Mouse (Mus musculus): Measurements from ENCODE around the gene Pknox2. TPM values are rescaled to one million over a fixed set of nuclear protein-coding genes. Genes with fewer than 3 reads are reported as not detected.

The Pknox2 gene
- total RNA-seq, 2 experiments from 2014 or later: 0.09 to 0.58 TPM

- ATAC-seq (replicated peaks; ENCODE audit: low FRiP score, poor library complexity, severe bottlenecking): no peak
Observed at GRCm38 (mm10) chr9:36963512-36963911, 183.7 kb downstream of the Pknox2 start.

GRCm38 (mm10) chr9:36961874-36962273, 185.3 kb downstream of the Pknox2 start:
- ATAC-seq (replicated peaks; ENCODE audit: low FRiP score, poor library complexity, severe bottlenecking): no peak

GRCm38 (mm10) chr9:36961153-36961552, 186.1 kb downstream of the Pknox2 start:
- ATAC-seq (replicated peaks; ENCODE audit: low FRiP score, poor library complexity, severe bottlenecking): no peak

- no peak for ATAC-seq (replicated peaks; ENCODE audit: low FRiP score, poor library complexity, severe bottlenecking)
Observed at GRCm38 (mm10) chr9:36951133-36951484, 196.1 kb downstream of the Pknox2 start.

GRCm38 (mm10) chr9:36950271-36951132, 196.7 kb downstream of the Pknox2 start:
- ATAC-seq (replicated peaks; ENCODE audit: low FRiP score, poor library complexity, severe bottlenecking): no peak

- ATAC-seq (replicated peaks; ENCODE audit: low FRiP score, poor library complexity, severe bottlenecking): no peak
Observed at GRCm38 (mm10) chr9:36948181-36948580, 199.0 kb downstream of the Pknox2 start.

GRCm38 (mm10) chr9:36947056-36947694, 200.0 kb downstream of the Pknox2 start:
- no peak for ATAC-seq (replicated peaks; ENCODE audit: low FRiP score, poor library complexity, severe bottlenecking)

- ATAC-seq (replicated peaks; ENCODE audit: low FRiP score, poor library complexity, severe bottlenecking): no peak
Observed at GRCm38 (mm10) chr9:36944843-36945242, 202.4 kb downstream of the Pknox2 start.

- no peak for ATAC-seq (replicated peaks; ENCODE audit: low FRiP score, poor library complexity, severe bottlenecking)
Observed at GRCm38 (mm10) chr9:36942561-36942960, 204.6 kb downstream of the Pknox2 start.

- no peak for ATAC-seq (replicated peaks; ENCODE audit: low FRiP score, poor library complexity, severe bottlenecking)
Observed at GRCm38 (mm10) chr9:36942131-36942530, 205.1 kb downstream of the Pknox2 start.

GRCm38 (mm10) chr9:36941565-36941964, 205.6 kb downstream of the Pknox2 start:
- ATAC-seq (replicated peaks; ENCODE audit: low FRiP score, poor library complexity, severe bottlenecking): no peak

- no peak for ATAC-seq (replicated peaks; ENCODE audit: low FRiP score, poor library complexity, severe bottlenecking)
Observed at GRCm38 (mm10) chr9:36938601-36939078, 208.6 kb downstream of the Pknox2 start.

- no peak for ATAC-seq (replicated peaks; ENCODE audit: low FRiP score, poor library complexity, severe bottlenecking)
Observed at GRCm38 (mm10) chr9:36933813-36934493, 213.3 kb downstream of the Pknox2 start.

- ATAC-seq (replicated peaks; ENCODE audit: low FRiP score, poor library complexity, severe bottlenecking): no peak
Observed at GRCm38 (mm10) chr9:36932950-36933812, 214.0 kb downstream of the Pknox2 start.

GRCm38 (mm10) chr9:36931657-36932056, 215.6 kb downstream of the Pknox2 start:
- no peak for ATAC-seq (replicated peaks; ENCODE audit: low FRiP score, poor library complexity, severe bottlenecking)

- ATAC-seq (replicated peaks; ENCODE audit: low FRiP score, poor library complexity, severe bottlenecking): no peak
Observed at GRCm38 (mm10) chr9:36923753-36924152, 223.5 kb downstream of the Pknox2 start.

- ATAC-seq (replicated peaks; ENCODE audit: low FRiP score, poor library complexity, severe bottlenecking): no peak
Observed at GRCm38 (mm10) chr9:36921718-36922415, 225.3 kb downstream of the Pknox2 start.

GRCm38 (mm10) chr9:36919472-36919871, 227.7 kb downstream of the Pknox2 start:
- no peak for ATAC-seq (replicated peaks; ENCODE audit: low FRiP score, poor library complexity, severe bottlenecking)

- no peak for ATAC-seq (replicated peaks; ENCODE audit: low FRiP score, poor library complexity, severe bottlenecking)
Observed at GRCm38 (mm10) chr9:36918582-36918981, 228.6 kb downstream of the Pknox2 start.
